Mouse (Mus musculus): ENCODE data around the gene Cd1d1. TPM values are rescaled to one million over a fixed set of nuclear protein-coding genes. Genes with fewer than 3 reads are reported as not detected.

The Cd1d1 gene
- total and polyA plus RNA-seq, 3 experiments: 3.0 to 7.1 (median 6.3) TPM

DNA sequence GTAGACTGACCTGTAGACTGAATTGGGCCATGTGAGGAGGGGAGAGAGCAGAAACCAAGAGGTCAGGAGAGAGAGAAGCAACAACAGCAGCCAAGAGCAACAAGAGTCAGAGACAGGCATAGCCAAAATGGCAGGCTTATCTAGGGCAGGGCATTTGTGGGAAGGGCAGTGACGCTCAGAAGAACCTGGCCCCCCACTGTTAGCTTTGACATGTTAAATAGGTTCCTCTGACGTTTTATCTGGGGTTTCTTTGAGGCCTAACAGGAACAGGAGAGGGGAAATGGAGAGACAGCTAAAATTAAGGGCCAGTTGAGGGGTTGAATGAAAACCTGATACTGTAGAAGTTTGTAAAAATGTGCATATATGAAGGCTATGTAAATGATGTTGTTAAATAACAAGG, 48.6 kb downstream of the Cd1d1 start:
- no peaks in the 10 kb centered on the region for H3K4me1 ChIP-seq (ENCODE audit: control insufficient read depth in 1 of 2, insufficient read depth in 2 of 2)
- H3K27me3 ChIP-seq (replicated peaks): no peaks in the 10 kb centered on the region
- H3K4me3 ChIP-seq (replicated peaks in 1 of 3; ENCODE audit: low read depth in 2 of 3, low read length in 2 of 3, poor library complexity in 1 of 3): no peak overlapping the region
- H3K4me2 ChIP-seq (ENCODE audit: insufficient read depth, low read depth, poor library complexity, severe bottlenecking): no peak overlapping the region
- TF ChIP-seq RCOR1 (conservative IDR thresholded peaks at IDR 0.05; ENCODE audit: low read depth, low read length) (no peak), NRF1 (IDR thresholded peaks at IDR 0.05; ENCODE audit: low read depth, low read length) (no peak), RAD21 (IDR thresholded peaks at IDR 0.05; ENCODE audit: low read depth, low read length) (no peak), MYC (IDR thresholded peaks at IDR 0.05; ENCODE audit: low read depth, low read length) (no peak), PAX5 (IDR thresholded peaks at IDR 0.05; ENCODE audit: low read length) (no peak), POLR2A (IDR thresholded peaks at IDR 0.05; ENCODE audit: low read depth, low read length) (no peak), MAFK (IDR thresholded peaks at IDR 0.05; ENCODE audit: insufficient replicate concordance, low read length) (no peak)
- H3K79me2 ChIP-seq (replicated peaks; ENCODE audit: control insufficient read depth, extremely low read depth, insufficient read depth, poor library complexity, severe bottlenecking): no peaks in the 10 kb centered on the region
- DNase-seq (ENCODE audit: extremely low read depth): no peak
- no peak overlapping the region for H3K27ac ChIP-seq (ENCODE audit: insufficient read depth, low read depth)
- H3K9ac ChIP-seq (ENCODE audit: insufficient read depth, low read depth): no peak overlapping the region
- H3K9me3 ChIP-seq (replicated peaks; ENCODE audit: low read length): peaks cover 3% of the 10 kb centered on the region
- dilution Hi-C loops (cut with MboI; ENCODE audit: extremely low pct_ligation_motif_present, extremely low pct_unique_long_range_greater_than_20kb, low sequenced_read_pairs) (no loop called here), in situ Hi-C loops (cut with MboI; ENCODE audit: low pct_ligation_motif_present, low pct_unique_long_range_greater_than_20kb, low sequenced_read_pairs) (no loop called here)
- no peaks in the 10 kb centered on the region for H3K36me3 ChIP-seq (replicated peaks in 1 of 2; ENCODE audit: control insufficient read depth in 1 of 2, insufficient read depth in 1 of 2, low read length in 1 of 2)

Other genes starting within 250 kb of the Cd1d1 start
- gene Dclk2, start 78.6 kb downstream of the Cd1d1 start, total RNA-seq (2012; rRNA removed): 0.71 and 0.93 TPM in 2 replicates
- gene Dclk2, start 78.6 kb downstream of the Cd1d1 start, total RNA-seq (2014; rRNA removed): 0.84 and 1.0 TPM in 2 replicates
- 2.0 and 2.5 TPM in 2 replicates for gene Dclk2, start 78.6 kb downstream of the Cd1d1 start, polyA plus RNA-seq (2012; ENCODE audit: insufficient read length, low read depth)
- not detected in 2 replicates for gene Kirrel, start 175.3 kb upstream of the Cd1d1 start, total RNA-seq (2012; rRNA removed)
- not detected in 2 replicates for gene Kirrel, start 175.3 kb upstream of the Cd1d1 start, total RNA-seq (2014; rRNA removed)
- not detected in 2 replicates for gene Kirrel, start 175.3 kb upstream of the Cd1d1 start, polyA plus RNA-seq (2012; ENCODE audit: insufficient read length, low read depth)

All from CH12.LX (cell line).